Mouse (Mus musculus): ENCODE measurements at regions not wholly inside any gene's neighbourhood (a gene's known extent, or its start where the extent isn't known, plus 50 kb on each side); places are given as distances from the start of the nearest gene placed in this dataset.

- TF ChIP-seq EP300 (IDR thresholded peaks at IDR 0.05), result no peak
- no peak for TF ChIP-seq CTCF (IDR thresholded peaks at IDR 0.05)
These were observed 150.3 kb upstream of the Npvf start for GRCm38 (mm10) chr6:50804477-50805005.

All from lung, postnatal 0 days (tissue).